Mouse (Mus musculus): Measurements from ENCODE around the gene Pdcd7.

Pdcd7 gene

DNA sequence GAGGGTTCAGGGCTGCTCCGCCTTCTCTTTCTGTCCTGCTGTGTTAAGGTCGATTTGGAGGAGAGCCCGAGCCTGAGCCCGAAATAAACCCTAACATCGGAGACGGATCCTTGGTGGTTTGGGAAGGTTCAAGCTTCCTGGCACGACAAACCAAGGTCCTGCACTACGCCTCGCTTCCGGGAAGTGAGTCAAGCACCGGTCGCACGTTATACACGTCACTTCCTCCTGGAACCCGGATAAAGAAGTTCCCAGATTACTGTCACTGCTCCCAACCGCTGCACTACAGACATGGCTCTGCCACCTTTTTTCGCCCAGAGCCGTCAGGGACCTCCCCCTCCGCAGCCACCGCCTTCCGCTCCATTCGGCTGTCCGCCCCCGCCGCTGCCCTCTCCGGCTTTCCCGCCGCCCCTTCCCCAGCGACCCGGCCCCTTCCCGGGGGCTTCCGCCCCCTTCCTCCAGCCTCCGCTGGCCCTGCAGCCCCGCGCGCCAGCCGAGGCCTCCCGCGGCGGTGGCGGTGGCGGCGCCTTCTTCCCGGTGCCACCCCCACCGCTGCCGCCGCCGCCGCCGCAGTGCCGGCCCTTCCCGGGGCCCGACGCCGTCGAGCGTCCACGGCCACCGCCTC lies at the start of gene Pdcd7:
Gene Pdcd7, plus strand, starts transcription at position 251 of the 622 bp plus-strand sequence.
- no peak; the same call in 1 of the 2 replicates for TF ChIP-seq GATA4 (IDR thresholded peaks at IDR 0.05; ENCODE audit: insufficient replicate concordance, low read length)

DNA sequence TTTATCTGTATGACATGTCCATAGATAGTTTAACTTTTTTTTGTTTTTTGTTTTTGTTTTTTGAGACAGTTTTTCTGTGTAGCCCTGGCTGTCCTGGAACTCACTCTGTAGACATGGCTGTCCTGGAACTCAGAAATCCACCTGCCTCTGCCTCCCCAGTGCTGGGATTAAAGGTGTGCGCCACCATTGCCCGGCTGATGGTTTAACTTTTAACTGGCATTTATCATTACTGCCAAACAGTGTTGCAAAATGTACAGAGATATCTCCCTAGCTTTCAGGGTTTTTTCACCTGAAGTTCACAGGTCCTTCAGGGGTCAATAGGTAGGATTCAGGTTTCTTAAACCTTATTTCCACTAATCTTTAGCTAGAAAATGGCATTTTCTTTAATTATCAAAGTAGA lies 48.8 kb upstream of the Pdcd7 start:
- TF ChIP-seq GATA4 (IDR thresholded peaks at IDR 0.05; ENCODE audit: insufficient replicate concordance, low read length) = peak; percentile 50; the same call in 1 of the 2 replicates

GRCm38 (mm10) chr9:65298761-65299160 lies 47.1 kb upstream of the Pdcd7 start:
- TF ChIP-seq GATA4 (IDR thresholded peaks at IDR 0.05; ENCODE audit: insufficient replicate concordance, low read length) = no peak

DNA sequence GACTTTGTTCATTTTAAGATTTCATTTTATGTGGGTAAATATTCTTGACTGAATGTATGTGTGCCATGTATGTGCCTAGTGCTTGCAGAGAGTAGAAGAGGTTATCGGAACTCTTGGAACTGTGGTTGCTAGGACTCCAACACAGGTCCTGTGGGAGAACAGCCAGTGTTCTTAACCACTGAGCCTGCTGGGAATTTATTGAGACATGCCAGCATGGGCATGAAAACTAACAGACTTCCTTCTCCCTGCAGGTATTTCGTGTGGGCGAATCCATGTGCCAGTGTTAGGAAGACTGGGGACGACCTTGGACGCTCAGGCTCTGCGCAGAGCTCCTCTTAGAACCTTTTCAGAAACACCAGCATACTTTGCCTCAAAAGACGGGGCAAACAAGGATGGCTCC lies 46.3 kb upstream of the Pdcd7 start:
- TF ChIP-seq GATA4 (IDR thresholded peaks at IDR 0.05; ENCODE audit: insufficient replicate concordance, low read length) = no peak

- TF ChIP-seq GATA4 (IDR thresholded peaks at IDR 0.05; ENCODE audit: insufficient replicate concordance, low read length) = no peak
Observed at GRCm38 (mm10) chr9:65302327-65302983, 43.4 kb upstream of the Pdcd7 start.

- TF ChIP-seq GATA4 (IDR thresholded peaks at IDR 0.05; ENCODE audit: insufficient replicate concordance, low read length) = no peak
Observed at GRCm38 (mm10) chr9:65303586-65303985, 42.3 kb upstream of the Pdcd7 start.

- TF ChIP-seq GATA4 (IDR thresholded peaks at IDR 0.05; ENCODE audit: insufficient replicate concordance, low read length) = no peak
Observed at GRCm38 (mm10) chr9:65304300-65304699, 41.6 kb upstream of the Pdcd7 start.

DNA sequence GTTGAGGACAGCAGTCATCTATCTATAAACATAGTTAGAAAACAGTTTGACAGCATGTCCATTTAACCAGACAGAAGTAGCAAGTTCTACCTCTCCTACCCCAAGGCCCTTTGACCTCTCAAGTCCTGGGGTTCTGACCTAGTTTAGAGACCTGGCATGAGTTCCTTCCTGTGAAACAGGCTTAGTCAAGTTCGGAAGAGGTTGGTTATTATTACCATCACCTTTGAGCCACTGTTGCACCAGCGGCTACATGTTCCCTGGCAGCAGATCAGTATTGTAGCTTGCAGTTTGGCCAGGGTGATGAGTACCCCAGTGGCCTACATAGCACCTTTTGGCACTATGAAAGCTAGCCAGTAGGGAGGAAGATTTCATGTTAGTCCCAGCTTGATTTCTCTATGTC lies 39.2 kb upstream of the Pdcd7 start:
- no peak for TF ChIP-seq GATA4 (IDR thresholded peaks at IDR 0.05; ENCODE audit: insufficient replicate concordance, low read length)

GRCm38 (mm10) chr9:65308011-65308410 lies 37.9 kb upstream of the Pdcd7 start:
- no peak for TF ChIP-seq GATA4 (IDR thresholded peaks at IDR 0.05; ENCODE audit: insufficient replicate concordance, low read length)

DNA sequence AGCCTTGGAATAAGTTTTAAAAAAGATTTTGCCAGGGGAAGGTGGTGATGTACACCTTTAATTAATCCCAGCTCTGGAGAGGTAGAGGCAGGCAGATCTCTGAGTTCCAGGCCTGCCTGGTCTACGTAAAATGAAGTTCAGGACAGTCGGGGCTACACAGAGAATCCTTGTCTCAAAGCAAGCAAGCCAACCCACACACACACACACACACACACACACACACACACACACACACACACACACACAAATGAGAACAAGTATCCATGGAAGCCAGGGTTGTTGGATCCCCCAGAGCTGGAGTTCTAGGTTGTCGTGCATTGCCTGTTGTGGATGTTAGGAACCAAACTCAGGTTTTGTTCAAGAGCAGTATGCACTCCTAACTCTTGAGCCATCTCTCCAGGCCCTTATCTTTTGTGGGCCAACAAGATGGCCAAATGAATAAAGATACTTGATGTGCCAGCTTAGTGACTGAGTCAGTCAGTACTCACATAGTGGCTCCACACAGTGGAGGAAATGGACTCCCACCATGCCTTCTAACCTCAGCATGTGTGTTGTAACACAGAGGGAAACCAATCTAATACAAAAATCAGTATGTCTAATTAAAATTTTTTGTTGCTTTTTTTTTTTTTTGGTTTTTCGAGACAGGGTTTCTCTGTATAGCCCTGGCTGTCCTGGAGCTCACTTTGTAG lies 33.1 kb upstream of the Pdcd7 start:
- no peak for TF ChIP-seq GATA4 (IDR thresholded peaks at IDR 0.05; ENCODE audit: insufficient replicate concordance, low read length)

DNA sequence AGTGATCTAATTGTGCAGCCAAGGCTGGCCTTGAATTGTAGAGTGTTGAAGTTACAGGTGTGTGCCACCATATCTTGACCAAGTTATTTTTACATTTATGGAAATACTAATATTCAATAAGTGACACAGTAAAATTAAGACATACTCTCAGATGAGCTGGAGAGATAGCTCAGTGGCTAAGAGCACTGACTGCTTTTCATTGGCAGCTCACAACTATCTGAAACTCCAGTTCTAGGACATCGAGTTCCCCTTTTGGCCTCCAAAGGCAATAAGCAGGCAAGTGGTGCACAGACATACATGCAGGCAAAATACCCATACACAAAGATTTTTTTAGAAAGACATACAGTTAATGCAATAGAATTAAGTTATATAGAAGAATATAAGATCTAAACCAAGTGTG lies 32.1 kb upstream of the Pdcd7 start:
- no peak for TF ChIP-seq GATA4 (IDR thresholded peaks at IDR 0.05; ENCODE audit: insufficient replicate concordance, low read length)

GRCm38 (mm10) chr9:65322255-65322900 lies 23.5 kb upstream of the Pdcd7 start:
- TF ChIP-seq GATA4 (IDR thresholded peaks at IDR 0.05; ENCODE audit: insufficient replicate concordance, low read length) = no peak

- no peak for TF ChIP-seq GATA4 (IDR thresholded peaks at IDR 0.05; ENCODE audit: insufficient replicate concordance, low read length)
Observed at GRCm38 (mm10) chr9:65325971-65326370, 19.9 kb upstream of the Pdcd7 start.

- TF ChIP-seq GATA4 (IDR thresholded peaks at IDR 0.05; ENCODE audit: insufficient replicate concordance, low read length) = no peak
Observed at GRCm38 (mm10) chr9:65327371-65327770, 18.5 kb upstream of the Pdcd7 start.

DNA sequence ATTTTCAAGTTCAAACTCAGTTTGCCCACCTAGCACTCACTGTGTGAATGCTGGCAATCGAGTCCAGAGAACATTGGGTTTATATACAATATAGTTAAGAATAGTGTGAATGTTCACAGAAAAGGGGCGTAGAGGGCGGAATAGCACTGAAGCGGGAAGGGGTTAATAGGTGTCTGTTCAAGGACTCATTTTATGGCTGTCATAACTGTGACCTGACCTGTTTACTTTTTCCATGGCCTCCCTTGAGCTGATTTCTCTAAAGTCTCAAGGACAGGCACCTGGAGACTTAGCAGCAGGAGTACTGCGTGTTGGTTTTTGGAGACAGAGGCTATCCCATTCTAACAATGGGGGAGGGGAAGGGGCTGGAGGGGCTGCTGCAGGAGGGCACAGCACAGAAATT lies 11.9 kb upstream of the Pdcd7 start:
- TF ChIP-seq GATA4 (IDR thresholded peaks at IDR 0.05; ENCODE audit: insufficient replicate concordance, low read length) = no peak

DNA sequence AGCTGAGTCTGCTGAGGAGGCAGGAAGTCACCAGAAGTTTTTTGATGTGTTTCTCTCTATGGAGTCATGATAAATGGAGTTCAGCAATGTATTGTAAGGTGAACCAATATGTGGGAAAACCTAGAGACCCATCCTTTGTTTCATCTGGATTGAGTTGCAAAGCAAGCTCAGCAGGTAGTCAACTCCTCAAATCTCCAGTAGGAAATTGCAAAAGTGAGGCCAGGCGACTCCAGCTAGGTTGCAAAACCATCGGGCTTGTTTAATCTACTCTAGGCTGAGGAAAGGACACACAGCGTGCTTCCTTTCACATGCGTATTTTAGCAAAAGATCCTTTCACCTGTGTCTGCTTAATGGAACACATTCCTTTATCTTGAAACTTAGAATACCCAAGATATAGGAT lies 6.8 kb upstream of the Pdcd7 start:
- TF ChIP-seq GATA4 (IDR thresholded peaks at IDR 0.05; ENCODE audit: insufficient replicate concordance, low read length) = no peak

All from liver, adult (tissue).